Mouse (Mus musculus) cortical plate, adult 2 months (tissue): ENCODE measurements at regions not wholly inside any gene's neighbourhood (a gene's known extent, or its start where the extent isn't known, plus 50 kb on each side); places are given as distances from the start of the nearest gene placed in this dataset.

Source experiments
- H3K27ac ChIP-seq: fragments of 200-500 bp; 2 replicates; pipeline ENCODE4 v1.5.1; 2012; ENCODE audit warnings: low read length, control low read depth, inconsistent platforms; ENCODE audit not compliant: insufficient read depth
- H3K4me1 ChIP-seq: fragments of 200-500 bp; 2 replicates; pipeline ENCODE4 v1.6.1; 2011; ENCODE audit warnings: low read length; ENCODE audit not compliant: control insufficient read depth, insufficient read depth
- H3K4me3 ChIP-seq: fragments of 200-500 bp; 2 replicates; pipeline ENCODE4 v1.5.1; 2011; ENCODE audit warnings: mild to moderate bottlenecking, low read length, control low read depth; ENCODE audit not compliant: insufficient read depth
- CTCF ChIP-seq: fragments of 200-500 bp; IDR thresholded peaks from 2 replicates; pipeline ENCODE4 v1.5.1; 2011; ENCODE audit warnings: mild to moderate bottlenecking, control low read depth, low read length; ENCODE audit not compliant: insufficient read depth; ENCODE audit errors: extremely low read depth
- POLR2A ChIP-seq: fragments of 200-500 bp; IDR thresholded peaks from 2 replicates; pipeline ENCODE4 v1.6.1; 2011; ENCODE audit warnings: mild to moderate bottlenecking, low read length, control low read depth; ENCODE audit not compliant: insufficient read depth; ENCODE audit errors: extremely low read depth

DNA sequence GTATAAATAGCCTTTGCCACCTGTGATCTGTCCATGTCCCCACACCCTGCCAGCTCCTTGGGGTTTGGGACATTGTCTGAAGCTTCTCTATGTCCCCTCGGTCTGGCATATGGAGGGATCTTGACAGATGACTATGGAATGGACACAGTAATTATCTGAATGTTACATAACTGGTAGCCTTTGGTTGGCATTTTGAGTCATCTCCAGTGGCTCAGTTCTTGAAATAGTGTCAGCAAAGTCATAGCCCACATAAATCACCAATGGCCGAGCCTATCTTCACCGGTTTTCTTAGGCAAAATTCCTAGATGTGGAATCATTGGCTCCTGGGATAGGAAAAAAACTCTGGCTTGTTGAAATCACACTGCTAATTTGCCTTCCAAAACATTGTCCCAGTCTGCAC lies 67.3 kb upstream of the Ephb1 start:
- TF ChIP-seq CTCF (no peak), POLR2A (no peak)
- Histone ChIP-seq H3K4me3 (no peak overlapping the region), H3K27ac (no peak overlapping the region), H3K4me1 (no peaks in the 10 kb centered on the region)

- no peak overlapping the region for H3K4me3 ChIP-seq
- no peaks in the 10 kb centered on the region for H3K4me1 ChIP-seq
- H3K27ac ChIP-seq: no peak overlapping the region
- TF ChIP-seq POLR2A (no peak), CTCF (no peak)
Measured at GRCm38 (mm10) chr9:102420196-102420595, 65.7 kb upstream of the Ephb1 start.

DNA sequence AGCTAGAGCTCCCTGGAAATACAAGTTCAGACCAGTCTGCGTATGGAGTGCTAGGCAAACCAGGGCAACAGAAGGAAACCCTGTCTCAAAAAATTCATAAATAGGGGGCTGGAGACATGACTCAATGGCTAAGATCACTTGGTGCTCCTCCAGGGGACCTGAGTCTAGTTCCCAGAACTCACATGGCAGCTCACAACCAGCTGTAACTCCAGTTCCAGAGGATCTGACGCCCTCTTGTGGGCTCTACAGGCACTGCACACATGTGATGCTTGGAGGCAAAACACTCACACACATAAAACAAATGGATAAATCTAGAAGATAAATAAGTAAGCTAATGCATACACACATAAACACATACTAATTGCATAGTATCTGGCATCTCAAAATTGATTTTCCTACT lies 59.1 kb upstream of the Ephb1 start:
- H3K4me3 ChIP-seq: no peak overlapping the region
- TF ChIP-seq POLR2A (no peak), CTCF (no peak)
- no peak overlapping the region for H3K27ac ChIP-seq
- no peaks in the 10 kb centered on the region for H3K4me1 ChIP-seq

DNA sequence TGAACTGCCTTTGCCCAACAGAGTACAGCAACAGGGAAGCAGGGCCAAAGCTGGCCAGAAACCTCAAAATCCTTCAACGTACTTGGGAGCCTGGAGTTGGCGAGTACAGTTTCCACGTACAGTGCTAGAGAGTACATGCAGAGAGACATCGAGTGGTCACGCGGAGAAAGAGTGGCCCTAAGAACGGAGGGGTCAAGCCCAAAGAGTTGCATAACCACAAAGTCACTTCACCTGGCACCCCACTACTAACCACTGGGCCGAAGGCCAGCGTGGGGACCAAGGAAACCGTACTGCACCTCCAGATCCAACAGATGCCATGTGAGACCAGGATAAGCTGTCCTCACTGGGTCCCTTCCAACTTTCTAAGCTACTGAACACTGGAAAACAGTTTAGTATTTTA lies 56.2 kb upstream of the Ephb1 start:
- Histone ChIP-seq H3K4me1 (no peaks in the 10 kb centered on the region), H3K4me3 (no peak overlapping the region), H3K27ac (no peak overlapping the region)
- TF ChIP-seq POLR2A (no peak), CTCF (no peak)

GRCm38 (mm10) chr9:102406017-102406416 lies 51.5 kb upstream of the Ephb1 start:
- Histone ChIP-seq H3K4me3 (no peak overlapping the region), H3K4me1 (no peaks in the 10 kb centered on the region), H3K27ac (no peak overlapping the region)
- TF ChIP-seq POLR2A: no peak
